Comparison of ENCODE assay signal across 22 mouse cellular contexts in genomic region chr10:94086315-94086714, GRCm38 (mm10). TPM values are rescaled to one million over a fixed set of nuclear protein-coding genes. Genes with fewer than 3 reads are reported as not detected.
DNase-seq lines count a peak whose midpoint lies in the region; ATAC-seq and TF ChIP-seq lines count a peak whose summit lies in the region.
"Had no signal": no experiment of that assay in that cellular context is flagged by ENCODE, and none has a peak within 500 bp of the region (broad histone marks: within the 10 kb centered on the region; RNA-seq: fewer than 3 reads in every experiment).

No protein-coding gene starts in this region.

- ATAC-seq in forebrain, embryonic 14.5 days, result no peak
- ATAC-seq in forebrain, embryonic 11.5 days (replicated peaks; ENCODE audit: low FRiP score), result no peak
- ATAC-seq in neural tube, embryonic 15.5 days (ENCODE audit: low FRiP score), result no peak
- ATAC-seq in stomach, postnatal 0 days (ENCODE audit: low FRiP score, low TSS enrichment), result no peak
- no peak for ATAC-seq in kidney, embryonic 14.5 days (ENCODE audit: low FRiP score, low TSS enrichment)
- ATAC-seq: intestine, embryonic 16.5 days had no signal

- peak; percentile 19 for DNase-seq in forebrain, embryonic 14.5 days (ENCODE audit: low spot score)
- DNase-seq in forebrain, embryonic 11.5 days (ENCODE audit: low spot score), result no peak
- peak; percentile 17 for DNase-seq in layer of hippocampus, adult 11-12 months (ENCODE audit: low spot score)
- DNase-seq in layer of hippocampus, postnatal 25 days (ENCODE audit: extremely low spot score in 1 of 2, low spot score in 1 of 2), result no peak
- DNase-seq in neural tube, embryonic 10.5 days (ENCODE audit: extremely low spot score, low spot score), result no peak
- no peak for DNase-seq in stomach, postnatal 0 days (ENCODE audit: low spot score)
- DNase-seq: adrenal gland, postnatal 10 days; cerebellum, adult 11 months; cerebellum, postnatal 10 days; heart, postnatal 14 days; thymus, postnatal 25 days had no signal

- H3K27me3 ChIP-seq in forebrain, embryonic 14.5 days (replicated peaks; ENCODE audit: control insufficient read depth, insufficient read depth, low read length), result no peaks in the 10 kb centered on the region
- no peaks in the 10 kb centered on the region for H3K27me3 ChIP-seq in forebrain, embryonic 11.5 days (ENCODE audit: control insufficient read depth, insufficient read depth, low read length)
- no peaks in the 10 kb centered on the region for H3K27me3 ChIP-seq in neural tube, embryonic 15.5 days (replicated peaks)
- no peaks in the 10 kb centered on the region for H3K27me3 ChIP-seq in stomach, postnatal 0 days (ENCODE audit: control insufficient read depth, insufficient read depth, low read length)
- H3K27me3 ChIP-seq in kidney, embryonic 14.5 days (ENCODE audit: control insufficient read depth, insufficient read depth, low read length), result no peaks in the 10 kb centered on the region
- H3K27me3 ChIP-seq: embryonic facial prominence, embryonic 13.5 days; heart, embryonic 12.5 days; hindbrain, embryonic 15.5 days; limb, embryonic 15.5 days; liver, embryonic 15.5 days; midbrain, embryonic 12.5 days had no signal

- H3K4me1 ChIP-seq in forebrain, embryonic 14.5 days (ENCODE audit: control insufficient read depth, insufficient read depth, low read length), result peaks cover 4% of the 10 kb centered on the region; the same call in 1 of the 2 replicates
- no peaks in the 10 kb centered on the region for H3K4me1 ChIP-seq in forebrain, embryonic 11.5 days (replicated peaks; ENCODE audit: control insufficient read depth, insufficient read depth, low read length)
- H3K4me1 ChIP-seq in neural tube, embryonic 15.5 days, result no peaks in the 10 kb centered on the region
- H3K4me1 ChIP-seq in stomach, postnatal 0 days (replicated peaks; ENCODE audit: control insufficient read depth, insufficient read depth), result no peaks in the 10 kb centered on the region
- no peaks in the 10 kb centered on the region for H3K4me1 ChIP-seq in kidney, embryonic 14.5 days (ENCODE audit: control insufficient read depth, insufficient read depth, low read length)
- H3K4me1 ChIP-seq: hindbrain, embryonic 15.5 days had no signal

- H3K4me3 ChIP-seq in forebrain, embryonic 14.5 days (ENCODE audit: low read depth, low read length), result no peak overlapping the region
- H3K4me3 ChIP-seq in forebrain, embryonic 11.5 days (ENCODE audit: low read depth, low read length), result no peak overlapping the region
- H3K4me3 ChIP-seq in neural tube, embryonic 15.5 days (replicated peaks), result no peak overlapping the region
- H3K4me3 ChIP-seq in stomach, postnatal 0 days (ENCODE audit: low read depth, low read length), result no peak overlapping the region
- H3K4me3 ChIP-seq in kidney, embryonic 14.5 days (ENCODE audit: low read length), result no peak overlapping the region
- H3K4me3 ChIP-seq: embryonic facial prominence, embryonic 13.5 days; heart, embryonic 12.5 days; hindbrain, embryonic 15.5 days; limb, embryonic 15.5 days; liver, embryonic 15.5 days; midbrain, embryonic 12.5 days had no signal

- no peaks in the 10 kb centered on the region for H3K9me3 ChIP-seq in forebrain, embryonic 14.5 days (replicated peaks; ENCODE audit: control insufficient read depth, low read length)
- no peaks in the 10 kb centered on the region; the same call in 1 of the 2 replicates for H3K9me3 ChIP-seq in forebrain, embryonic 11.5 days (ENCODE audit: control insufficient read depth, low read length)
- H3K9me3 ChIP-seq in neural tube, embryonic 15.5 days (replicated peaks), result no peaks in the 10 kb centered on the region
- peaks cover under 1% of the 10 kb centered on the region; the same call in 1 of the 2 replicates for H3K9me3 ChIP-seq in stomach, postnatal 0 days (ENCODE audit: control insufficient read depth, low read length)
- no peaks in the 10 kb centered on the region; the same call in 1 of the 2 replicates for H3K9me3 ChIP-seq in kidney, embryonic 14.5 days (ENCODE audit: control insufficient read depth, low read length)
- H3K9me3 ChIP-seq: embryonic facial prominence, embryonic 13.5 days; G1E; hindbrain, embryonic 15.5 days; limb, embryonic 15.5 days; liver, embryonic 15.5 days; midbrain, embryonic 12.5 days had no signal

- 56% methylated on average over 8 of the region's 8 CpGs for WGBS in forebrain, embryonic 14.5 days
- WGBS in forebrain, embryonic 11.5 days, result 82% methylated on average over 8 of the region's 8 CpGs
- WGBS in neural tube, embryonic 15.5 days, result 79% methylated on average over 8 of the region's 8 CpGs
- 66% methylated on average over 8 of the region's 8 CpGs for WGBS in stomach, postnatal 0 days
- 81% methylated on average over 8 of the region's 8 CpGs for WGBS in kidney, embryonic 14.5 days

- no peak for TF ChIP-seq CTCF in stomach, postnatal 0 days (IDR thresholded peaks at IDR 0.05; ENCODE audit: low read depth)

- H3K9ac ChIP-seq in forebrain, embryonic 14.5 days (ENCODE audit: low read length), result no peak overlapping the region
- no peak overlapping the region for H3K9ac ChIP-seq in forebrain, embryonic 11.5 days (ENCODE audit: low read length)
- no peak overlapping the region for H3K9ac ChIP-seq in neural tube, embryonic 15.5 days (replicated peaks)
- H3K9ac ChIP-seq in stomach, postnatal 0 days (ENCODE audit: low read length), result no peak overlapping the region
- H3K9ac ChIP-seq in kidney, embryonic 14.5 days (ENCODE audit: low read depth, low read length), result no peak overlapping the region
- H3K9ac ChIP-seq: embryonic facial prominence, embryonic 13.5 days; heart, embryonic 12.5 days; hindbrain, embryonic 15.5 days; limb, embryonic 15.5 days; liver, embryonic 15.5 days; midbrain, embryonic 12.5 days had no signal

- no peak overlapping the region for H3K27ac ChIP-seq in forebrain, embryonic 14.5 days (ENCODE audit: low read depth, low read length)
- no peak overlapping the region for H3K27ac ChIP-seq in forebrain, embryonic 11.5 days (ENCODE audit: low read depth, low read length)
- peak overlapping the region; percentile 37 for H3K27ac ChIP-seq in neural tube, embryonic 15.5 days (replicated peaks)
- H3K27ac ChIP-seq in stomach, postnatal 0 days (replicated peaks), result peak overlapping the region; percentile 53; the same call in 1 of the 2 replicates
- H3K27ac ChIP-seq in kidney, embryonic 14.5 days (ENCODE audit: low read depth, low read length), result no peak overlapping the region
- H3K27ac ChIP-seq: embryonic facial prominence, embryonic 13.5 days; limb, embryonic 15.5 days; liver, embryonic 15.5 days; macrophage had no signal

- H3K36me3 ChIP-seq in forebrain, embryonic 14.5 days (ENCODE audit: control insufficient read depth, insufficient read depth, low read length), result no peaks in the 10 kb centered on the region
- no peaks in the 10 kb centered on the region for H3K36me3 ChIP-seq in forebrain, embryonic 11.5 days (ENCODE audit: control insufficient read depth, insufficient read depth, low read length)
- no peaks in the 10 kb centered on the region for H3K36me3 ChIP-seq in neural tube, embryonic 15.5 days
- H3K36me3 ChIP-seq in stomach, postnatal 0 days (ENCODE audit: control insufficient read depth, insufficient read depth, low read length), result no peaks in the 10 kb centered on the region
- no peaks in the 10 kb centered on the region for H3K36me3 ChIP-seq in kidney, embryonic 14.5 days (ENCODE audit: control insufficient read depth, insufficient read depth, low read length)
- H3K36me3 ChIP-seq: hindbrain, embryonic 15.5 days had no signal

- H3K4me2 ChIP-seq in forebrain, embryonic 14.5 days (ENCODE audit: low read length), result no peak overlapping the region
- no peak overlapping the region for H3K4me2 ChIP-seq in forebrain, embryonic 11.5 days (ENCODE audit: low read depth, low read length, severe bottlenecking)
- H3K4me2 ChIP-seq in neural tube, embryonic 15.5 days, result no peak overlapping the region
- no peak overlapping the region for H3K4me2 ChIP-seq in stomach, postnatal 0 days (replicated peaks; ENCODE audit: low read depth)
- no peak overlapping the region for H3K4me2 ChIP-seq in kidney, embryonic 14.5 days (replicated peaks; ENCODE audit: low read depth, low read length)
- H3K4me2 ChIP-seq: embryonic facial prominence, embryonic 13.5 days; heart, embryonic 12.5 days; hindbrain, embryonic 15.5 days; limb, embryonic 15.5 days; liver, embryonic 15.5 days; midbrain, embryonic 12.5 days had no signal

- TF ChIP-seq EP300 in stomach, postnatal 0 days (optimal IDR thresholded peaks at IDR 0.05), result no peak

RNA-seq across cellular contexts. Expression of gene Fgd6, which starts 50.5 kb away (rescaled TPM):
- polyA plus RNA-seq in forebrain, embryonic 14.5 days (2014; fragmentation: Nextera tagmentation; extraction: Ambion mirVana), result 1.3 and 1.7 TPM in 2 replicates
- polyA plus RNA-seq in forebrain, embryonic 11.5 days (2014; fragmentation: Nextera tagmentation; extraction: Ambion mirVana), result 4.3 and 4.4 TPM in 2 replicates
- 1 to 10 TPM; 9.1 to 9.4 TPM for total RNA-seq in layer of hippocampus, postnatal 25 days (2021)
- polyA plus RNA-seq in neural tube, embryonic 15.5 days (2015; fragmentation: Nextera tagmentation; extraction: Ambion mirVana), result 1.8 and 2.3 TPM in 2 replicates
- 1.7 and 2.2 TPM in 2 replicates for polyA plus RNA-seq in stomach, postnatal 0 days (2015; fragmentation: Nextera tagmentation; extraction: Ambion mirVana)
- 3.0 and 4.3 TPM in 2 replicates for polyA plus RNA-seq in kidney, embryonic 14.5 days (2014; fragmentation: Nextera tagmentation; extraction: Ambion mirVana)

RNA-seq across cellular contexts. Expression of gene Vezt, which starts 50.7 kb away (rescaled TPM):
- 70.2 and 75.5 TPM in 2 replicates for polyA plus RNA-seq in forebrain, embryonic 14.5 days (2014; fragmentation: Nextera tagmentation; extraction: Ambion mirVana)
- polyA plus RNA-seq in forebrain, embryonic 11.5 days (2014; fragmentation: Nextera tagmentation; extraction: Ambion mirVana), result 39.6 and 46.6 TPM in 2 replicates
- 10 to 100 TPM; 64.1 to 70.2 TPM for total RNA-seq in layer of hippocampus, postnatal 25 days (2021)
- polyA plus RNA-seq in neural tube, embryonic 15.5 days (2015; fragmentation: Nextera tagmentation; extraction: Ambion mirVana), result 42.3 and 43.1 TPM in 2 replicates
- 13.2 and 14.5 TPM in 2 replicates for polyA plus RNA-seq in stomach, postnatal 0 days (2015; fragmentation: Nextera tagmentation; extraction: Ambion mirVana)
- 19.8 and 23.8 TPM in 2 replicates for polyA plus RNA-seq in kidney, embryonic 14.5 days (2014; fragmentation: Nextera tagmentation; extraction: Ambion mirVana)

Comparison
In these comparisons a context has a peak if more than half of its experiments do, and no peak if none do; other contexts are left out.
1. DNase-seq: peak in forebrain, embryonic 14.5 days (single experiment) and layer of hippocampus, adult 11-12 months (single experiment); none in forebrain, embryonic 11.5 days (single experiment), layer of hippocampus, postnatal 25 days (0 of 2), neural tube, embryonic 10.5 days (single experiment) and stomach, postnatal 0 days (single experiment).
2. H3K27ac ChIP-seq: peak in neural tube, embryonic 15.5 days (single experiment) and stomach, postnatal 0 days (single experiment); none in forebrain, embryonic 14.5 days (single experiment), forebrain, embryonic 11.5 days (single experiment) and kidney, embryonic 14.5 days (single experiment).